In genomic region chr12:85766287-85766686, GRCm38 (mm10) we compare ENCODE assay signal across 25 mouse cellular contexts. TPM values are rescaled to one million over a fixed set of nuclear protein-coding genes. Genes with fewer than 3 reads are reported as not detected.
A peak's percentile ranks its signal among the peaks of the same experiment; 100 is the strongest.
DNase-seq lines count a peak whose midpoint lies in the region; ATAC-seq and TF ChIP-seq lines count a peak whose summit lies in the region.
"Had no signal": no experiment of that assay in that cellular context is flagged by ENCODE, and none has a peak within 500 bp of the region (broad histone marks: within the 10 kb centered on the region; RNA-seq: fewer than 3 reads in every experiment).

No protein-coding gene starts in this region.

- no peak for TF ChIP-seq CTCF in testis, adult 2 months (IDR thresholded peaks at IDR 0.05; ENCODE audit: control insufficient read depth, insufficient read depth, insufficient replicate concordance, low read depth, low read length)
- TF ChIP-seq CTCF in liver, embryonic 14.5 days (IDR thresholded peaks at IDR 0.05; ENCODE audit: low read depth): no peak
- no peak for TF ChIP-seq CTCF in midbrain, postnatal 0 days (IDR thresholded peaks at IDR 0.05)

- 0 out of 2 replicates have a peak, but pooled peaks have one; percentile 21 for ATAC-seq in heart, embryonic 15.5 days (replicated peaks; ENCODE audit: insufficient number of reproducible peaks, insufficient read depth, low FRiP score, low read depth)
- peak; percentile 69 for ATAC-seq in liver, embryonic 14.5 days (ENCODE audit: insufficient read depth)
- ATAC-seq in kidney, embryonic 14.5 days (ENCODE audit: low FRiP score, low TSS enrichment): no peak
- no peak for ATAC-seq in midbrain, postnatal 0 days (ENCODE audit: low FRiP score)
- ATAC-seq: inflammation-experienced regulatory T-cells, adult 6 months had no signal

- H3K4me2 ChIP-seq in heart, embryonic 15.5 days: no peak overlapping the region
- H3K4me2 ChIP-seq in liver, embryonic 14.5 days (ENCODE audit: low read depth): peak overlapping the region; percentile 22; the same call in 1 of the 2 replicates
- H3K4me2 ChIP-seq in kidney, embryonic 14.5 days (replicated peaks; ENCODE audit: low read depth, low read length): no peak overlapping the region
- H3K4me2 ChIP-seq in midbrain, postnatal 0 days (ENCODE audit: low read depth, low read length, poor library complexity, severe bottlenecking): no peak overlapping the region
- H3K4me2 ChIP-seq: embryonic facial prominence, embryonic 12.5 days; forebrain, embryonic 12.5 days; hindbrain, embryonic 12.5 days; midbrain, embryonic 11.5 days; neural tube, embryonic 15.5 days had no signal

- WGBS in heart, embryonic 15.5 days: 72% methylated on average over 3 of the region's 3 CpGs
- 64% methylated on average over 3 of the region's 3 CpGs for WGBS in liver, embryonic 14.5 days (ENCODE audit: insufficient replicate concordance)
- 83% methylated on average over 3 of the region's 3 CpGs for WGBS in kidney, embryonic 14.5 days
- 78% methylated on average over 3 of the region's 3 CpGs for WGBS in midbrain, postnatal 0 days

- H3K4me3 ChIP-seq in heart, embryonic 15.5 days: no peak overlapping the region
- H3K4me3 ChIP-seq in testis, adult 2 months (ENCODE audit: control insufficient read depth, low read depth, low read length): peak overlapping the region; percentile 10
- no peak overlapping the region; a peak in 1 of 4 replicates for H3K4me3 ChIP-seq in liver, embryonic 14.5 days (ENCODE audit: insufficient read depth in 1 of 2, low read depth in 2 of 2, low read length in 2 of 2)
- no peak overlapping the region for H3K4me3 ChIP-seq in kidney, embryonic 14.5 days (ENCODE audit: low read length)
- H3K4me3 ChIP-seq in midbrain, postnatal 0 days (ENCODE audit: low read depth, low read length): no peak overlapping the region
- H3K4me3 ChIP-seq: embryonic facial prominence, embryonic 12.5 days; forebrain, embryonic 12.5 days; hindbrain, embryonic 12.5 days; layer of hippocampus, adult 2 months; neural tube, embryonic 15.5 days had no signal

- TF ChIP-seq POLR2A in testis, adult 2 months (IDR thresholded peaks at IDR 0.05; ENCODE audit: control insufficient read depth, low read depth, low read length): no peak

- no peak for DNase-seq in heart, adult 9 months (ENCODE audit: low spot score in 2 of 2)
- DNase-seq in testis, postnatal 10 days (ENCODE audit: low spot score): no peak
- DNase-seq in liver, embryonic 14.5 days (ENCODE audit: low read depth in 3 of 3, low spot score in 3 of 3): peak in 1 of 3 experiments; percentile 29
- no peak for DNase-seq in left cerebral cortex, postnatal 25 days (ENCODE audit: low spot score in 2 of 2)
- no peak for DNase-seq in midbrain, postnatal 0 days (ENCODE audit: low spot score)
- DNase-seq: adrenal gland, adult 2 months; cerebellum, adult 2 months; cerebellum, postnatal 25 days; gastrocnemius, postnatal 25 days; heart, adult 18-20 months; kidney, adult 8-10 months; kidney, postnatal 14 days; layer of hippocampus, postnatal 36 days; right cerebral cortex, adult 18-20 months; right cerebral cortex, postnatal 4 days had no signal

- H3K36me3 ChIP-seq in heart, embryonic 15.5 days: no peaks in the 10 kb centered on the region
- H3K36me3 ChIP-seq in testis, adult 2 months (ENCODE audit: control insufficient read depth, insufficient read depth, low read length): no peaks in the 10 kb centered on the region
- H3K36me3 ChIP-seq in liver, embryonic 14.5 days (replicated peaks; ENCODE audit: control insufficient read depth, insufficient read depth, low read depth): no peaks in the 10 kb centered on the region
- H3K36me3 ChIP-seq in kidney, embryonic 14.5 days (ENCODE audit: control insufficient read depth, insufficient read depth, low read length): no peaks in the 10 kb centered on the region
- no peaks in the 10 kb centered on the region for H3K36me3 ChIP-seq in midbrain, postnatal 0 days (ENCODE audit: insufficient read depth, low read length)
- H3K36me3 ChIP-seq: embryonic facial prominence, embryonic 12.5 days; forebrain, embryonic 12.5 days; hindbrain, embryonic 12.5 days; neural tube, embryonic 15.5 days had no signal

- intact Hi-C loops in left cerebral cortex, postnatal 25 days (cut with DNase I): no loop called here

- H3K27me3 ChIP-seq in heart, embryonic 15.5 days: no peaks in the 10 kb centered on the region
- H3K27me3 ChIP-seq in testis, adult 2 months (ENCODE audit: control insufficient read depth, insufficient read depth, low read length): no peaks in the 10 kb centered on the region
- no peaks in the 10 kb centered on the region for H3K27me3 ChIP-seq in liver, embryonic 14.5 days (ENCODE audit: control insufficient read depth, insufficient read depth, low read length)
- H3K27me3 ChIP-seq in kidney, embryonic 14.5 days (ENCODE audit: control insufficient read depth, insufficient read depth, low read length): no peaks in the 10 kb centered on the region
- H3K27me3 ChIP-seq in midbrain, postnatal 0 days (ENCODE audit: insufficient read depth, low read length): no peaks in the 10 kb centered on the region
- H3K27me3 ChIP-seq: embryonic facial prominence, embryonic 12.5 days; hindbrain, embryonic 12.5 days; neural tube, embryonic 15.5 days had no signal

- peaks cover 36% of the 10 kb centered on the region for H3K4me1 ChIP-seq in heart, embryonic 15.5 days (replicated peaks)
- peaks cover 4% of the 10 kb centered on the region for H3K4me1 ChIP-seq in testis, adult 2 months (ENCODE audit: control insufficient read depth, insufficient read depth, low read length)
- H3K4me1 ChIP-seq in liver, embryonic 14.5 days (replicated peaks; ENCODE audit: control insufficient read depth in 2 of 2, insufficient read depth in 2 of 2, low read length in 1 of 2): peaks cover 0 to 2% of the 10 kb centered on the region in 2 experiments; a peak in 1 of 4 replicates
- no peaks in the 10 kb centered on the region for H3K4me1 ChIP-seq in kidney, embryonic 14.5 days (ENCODE audit: control insufficient read depth, insufficient read depth, low read length)
- no peaks in the 10 kb centered on the region for H3K4me1 ChIP-seq in midbrain, postnatal 0 days (ENCODE audit: insufficient read depth, low read length)
- H3K4me1 ChIP-seq: embryonic facial prominence, embryonic 12.5 days; forebrain, embryonic 12.5 days; hindbrain, embryonic 12.5 days; neural tube, embryonic 15.5 days had no signal

- TF ChIP-seq EP300 in liver, embryonic 14.5 days (IDR thresholded peaks at IDR 0.05; ENCODE audit: low read depth): no peak

- no peaks in the 10 kb centered on the region for H3K9me3 ChIP-seq in heart, embryonic 15.5 days (replicated peaks)
- H3K9me3 ChIP-seq in liver, embryonic 14.5 days (ENCODE audit: control insufficient read depth, low read length): no peaks in the 10 kb centered on the region
- no peaks in the 10 kb centered on the region for H3K9me3 ChIP-seq in kidney, embryonic 14.5 days (ENCODE audit: control insufficient read depth, low read length)
- no peaks in the 10 kb centered on the region for H3K9me3 ChIP-seq in midbrain, postnatal 0 days (ENCODE audit: low read length)
- H3K9me3 ChIP-seq: embryonic facial prominence, embryonic 12.5 days; forebrain, embryonic 12.5 days; hindbrain, embryonic 12.5 days; neural tube, embryonic 15.5 days had no signal

- H3K27ac ChIP-seq in heart, embryonic 15.5 days: peak overlapping the region; percentile 10; the same call in 1 of the 2 replicates
- no peak overlapping the region for H3K27ac ChIP-seq in testis, adult 2 months (ENCODE audit: control insufficient read depth, insufficient read depth, low read depth, low read length)
- H3K27ac ChIP-seq in liver, embryonic 14.5 days: no peak overlapping the region
- H3K27ac ChIP-seq in kidney, embryonic 14.5 days (ENCODE audit: low read depth, low read length): no peak overlapping the region
- no peak overlapping the region for H3K27ac ChIP-seq in midbrain, postnatal 0 days (ENCODE audit: low read depth, low read length)
- H3K27ac ChIP-seq: embryonic facial prominence, embryonic 12.5 days; forebrain, embryonic 12.5 days; hindbrain, embryonic 12.5 days; layer of hippocampus, adult 2 months; neural tube, embryonic 15.5 days had no signal

- H3K9ac ChIP-seq in heart, embryonic 15.5 days: no peak overlapping the region
- no peak overlapping the region for H3K9ac ChIP-seq in liver, embryonic 14.5 days (replicated peaks)
- no peak overlapping the region for H3K9ac ChIP-seq in kidney, embryonic 14.5 days (ENCODE audit: low read depth, low read length)
- no peak overlapping the region for H3K9ac ChIP-seq in midbrain, postnatal 0 days (replicated peaks; ENCODE audit: low read length, poor library complexity, severe bottlenecking)
- H3K9ac ChIP-seq: embryonic facial prominence, embryonic 12.5 days; forebrain, embryonic 12.5 days; hindbrain, embryonic 12.5 days; neural tube, embryonic 15.5 days had no signal

RNA-seq across cellular contexts. Expression of gene Flvcr2, which starts 19.9 kb away (rescaled TPM):
- 8.3 and 8.7 TPM in 2 replicates for polyA plus RNA-seq in heart, embryonic 15.5 days (2015; fragmentation: Nextera tagmentation; extraction: Ambion mirVana)
- 55.7 and 59.5 TPM in 2 replicates for polyA plus RNA-seq in testis, adult 2 months (2012; rRNA removed)
- polyA plus RNA-seq in liver, embryonic 14.5 days (2012; rRNA removed): 2.7 TPM in 2 replicates
- 3.6 TPM in 2 replicates for polyA plus RNA-seq in liver, embryonic 14.5 days (2014; fragmentation: Nextera tagmentation; extraction: Ambion mirVana)
- 1 to 10 TPM; 2.6 TPM for total RNA-seq in left cerebral cortex, postnatal 25 days (2021)
- polyA plus RNA-seq in kidney, embryonic 14.5 days (2014; fragmentation: Nextera tagmentation; extraction: Ambion mirVana): 0.94 and 2.2 TPM in 2 replicates
- 4.8 and 5.5 TPM in 2 replicates for total RNA-seq in midbrain, postnatal 0 days (2014; rRNA removed)
- 3.9 and 4.2 TPM in 2 replicates for polyA plus RNA-seq in midbrain, postnatal 0 days (2015; fragmentation: Nextera tagmentation; extraction: Ambion mirVana)

RNA-seq across cellular contexts. Expression of gene Erg28, which starts 58.1 kb away (rescaled TPM):
- 55.4 and 67.0 TPM in 2 replicates for polyA plus RNA-seq in heart, embryonic 15.5 days (2015; fragmentation: Nextera tagmentation; extraction: Ambion mirVana)
- 17.3 and 21.0 TPM in 2 replicates for polyA plus RNA-seq in testis, adult 2 months (2012; rRNA removed)
- 49.6 and 58.9 TPM in 2 replicates for polyA plus RNA-seq in liver, embryonic 14.5 days (2012; rRNA removed)
- 91.9 and 98.4 TPM in 2 replicates for polyA plus RNA-seq in liver, embryonic 14.5 days (2014; fragmentation: Nextera tagmentation; extraction: Ambion mirVana)
- total RNA-seq in left cerebral cortex, postnatal 25 days (2021): 10 to 100 TPM; 53.6 to 55.4 TPM
- 117 and 153 TPM in 2 replicates for polyA plus RNA-seq in kidney, embryonic 14.5 days (2014; fragmentation: Nextera tagmentation; extraction: Ambion mirVana)
- 71.4 and 79.8 TPM in 2 replicates for total RNA-seq in midbrain, postnatal 0 days (2014; rRNA removed)
- polyA plus RNA-seq in midbrain, postnatal 0 days (2015; fragmentation: Nextera tagmentation; extraction: Ambion mirVana): 104 and 110 TPM in 2 replicates

RNA-seq across cellular contexts. Expression of gene Ttll5, which starts 58.2 kb away (rescaled TPM):
- polyA plus RNA-seq in heart, embryonic 15.5 days (2015; fragmentation: Nextera tagmentation; extraction: Ambion mirVana): 11.2 and 16.6 TPM in 2 replicates
- polyA plus RNA-seq in testis, adult 2 months (2012; rRNA removed): 230 and 238 TPM in 2 replicates
- 5.6 and 6.2 TPM in 2 replicates for polyA plus RNA-seq in liver, embryonic 14.5 days (2012; rRNA removed)
- polyA plus RNA-seq in liver, embryonic 14.5 days (2014; fragmentation: Nextera tagmentation; extraction: Ambion mirVana): 6.4 and 7.1 TPM in 2 replicates
- 10 to 100 TPM; 41.1 to 44.6 TPM for total RNA-seq in left cerebral cortex, postnatal 25 days (2021)
- polyA plus RNA-seq in kidney, embryonic 14.5 days (2014; fragmentation: Nextera tagmentation; extraction: Ambion mirVana): 11.9 and 17.0 TPM in 2 replicates
- 15.9 and 24.0 TPM in 2 replicates for total RNA-seq in midbrain, postnatal 0 days (2014; rRNA removed)
- polyA plus RNA-seq in midbrain, postnatal 0 days (2015; fragmentation: Nextera tagmentation; extraction: Ambion mirVana): 10.0 and 10.4 TPM in 2 replicates

Comparison
In these comparisons a context has a peak if more than half of its experiments do, and no peak if none do; other contexts are left out.
1. ATAC-seq: peak in heart, embryonic 15.5 days (single experiment) and liver, embryonic 14.5 days (single experiment); none in kidney, embryonic 14.5 days (single experiment) and midbrain, postnatal 0 days (single experiment).
2. RNA of gene Ttll5, which starts 58.2 kb away (polyA plus RNA-seq): 230 to 238 TPM in testis, adult 2 months; 11.9 to 17.0 TPM in kidney, embryonic 14.5 days, 11.2 to 16.6 TPM in heart, embryonic 15.5 days, 10.0 to 10.4 TPM in midbrain, postnatal 0 days and 5.6 to 7.1 TPM in liver, embryonic 14.5 days; every median in the first group is over 10 times any median in the second.